Mouse (Mus musculus) embryonic fibroblast, embryonic 13.5 days (primary cell): Measurements from ENCODE around the gene Msx3.

Source experiments
- CTCF ChIP-seq: IDR thresholded peaks from 2 replicates; pipeline ENCODE4 v1.5.1; 2011; ENCODE audit warnings: mild to moderate bottlenecking, control low read depth, low read length, moderate library complexity, borderline replicate concordance; ENCODE audit not compliant: insufficient read depth
- POLR2A ChIP-seq: IDR thresholded peaks from 2 replicates; pipeline ENCODE4 v1.6.1; 2011; ENCODE audit warnings: low read depth, mild to moderate bottlenecking, control low read depth, low read length, moderate library complexity

GRCm38 (mm10) chr7:140063092-140063491, 14.2 kb upstream of the Msx3 start:
- 0 out of 2 replicates have a peak, but pooled peaks have one; percentile 23 for TF ChIP-seq CTCF
- TF ChIP-seq POLR2A, result no peak
